Mouse (Mus musculus) layer of hippocampus, adult 8-10 months (tissue): Measurements from ENCODE around the gene Adamts7. TPM values are rescaled to one million over a fixed set of nuclear protein-coding genes. Genes with fewer than 3 reads are reported as not detected.

Experiments
- DNase-seq, 2 experiments: peaks; one replicate each; pipeline ENCODE4 v3.0.0; 2022; ENCODE audit warnings: low spot score in 2 of 2
- total RNA-seq, 4 experiments: library from RNA; stranded (reverse); gene quantifications; 2 replicates each; pipeline ENCODE4 v1.2.4; 2022

The Adamts7 gene
- under 1 TPM; 0.31 to 0.81 (median 0.42) TPM for total RNA-seq

DNA sequence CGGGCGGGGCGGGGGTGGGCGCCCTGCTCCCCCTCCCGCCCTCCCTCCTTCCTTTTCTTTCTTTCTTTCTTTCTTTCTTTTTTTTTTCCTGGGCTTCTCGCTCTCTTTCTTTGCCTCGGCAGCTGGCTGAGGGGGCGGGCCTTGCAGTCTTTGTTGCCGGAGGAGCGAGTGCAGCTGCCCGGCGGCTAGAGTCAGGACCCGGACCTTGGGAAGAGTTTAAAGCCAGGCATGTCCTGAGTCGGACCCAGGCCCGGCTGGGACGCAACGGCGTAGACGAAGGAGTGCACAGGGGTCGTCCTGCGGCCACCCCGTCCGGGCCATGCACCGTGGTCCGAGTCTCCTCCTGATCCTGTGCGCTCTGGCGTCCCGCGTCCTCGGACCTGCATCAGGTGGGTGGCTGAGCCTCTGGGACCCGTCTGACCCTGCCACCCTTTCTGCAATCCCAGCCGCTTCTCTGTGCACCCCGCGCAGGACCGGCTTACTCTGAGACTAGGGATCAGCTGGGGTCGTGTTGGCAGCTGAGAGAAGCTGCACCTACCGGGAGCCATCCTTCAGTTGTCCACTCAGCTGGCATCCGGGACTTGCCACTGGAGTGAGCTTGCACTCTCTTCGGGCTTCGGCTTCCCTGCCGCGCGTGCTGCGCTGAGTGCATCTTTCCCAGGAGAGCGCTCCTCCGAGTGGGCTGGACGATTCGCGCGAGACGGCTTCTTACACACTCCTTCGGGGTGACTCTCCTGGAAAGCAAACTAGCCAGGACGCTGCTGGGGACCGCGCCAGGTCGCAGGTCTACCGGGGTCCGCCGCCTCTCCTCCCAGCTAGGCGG is at the start of gene Adamts7:
Adamts7 (plus strand) TSS at position 144 of the 823 bp plus-strand sequence.
- no peak for DNase-seq

DNA sequence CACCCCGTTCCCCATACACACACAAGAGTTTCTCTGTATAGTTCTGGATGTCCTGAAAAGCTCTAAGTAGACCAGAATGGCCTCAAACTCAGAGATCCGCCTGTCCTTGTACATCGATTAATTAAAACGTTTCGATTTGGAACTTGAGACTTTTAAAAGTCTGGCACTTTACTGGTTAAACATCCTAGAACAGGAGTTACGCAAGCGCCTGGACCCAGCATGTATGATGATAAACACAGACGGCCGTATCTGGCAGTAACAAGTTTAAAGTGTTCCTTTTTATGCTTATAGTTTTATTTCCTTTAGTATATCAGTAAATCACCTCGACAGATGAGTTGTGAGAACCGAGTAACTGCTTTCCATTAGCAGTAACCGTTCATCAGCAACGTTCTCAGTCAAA is 49.7 kb upstream of the Adamts7 start:
- no peak for DNase-seq

DNA sequence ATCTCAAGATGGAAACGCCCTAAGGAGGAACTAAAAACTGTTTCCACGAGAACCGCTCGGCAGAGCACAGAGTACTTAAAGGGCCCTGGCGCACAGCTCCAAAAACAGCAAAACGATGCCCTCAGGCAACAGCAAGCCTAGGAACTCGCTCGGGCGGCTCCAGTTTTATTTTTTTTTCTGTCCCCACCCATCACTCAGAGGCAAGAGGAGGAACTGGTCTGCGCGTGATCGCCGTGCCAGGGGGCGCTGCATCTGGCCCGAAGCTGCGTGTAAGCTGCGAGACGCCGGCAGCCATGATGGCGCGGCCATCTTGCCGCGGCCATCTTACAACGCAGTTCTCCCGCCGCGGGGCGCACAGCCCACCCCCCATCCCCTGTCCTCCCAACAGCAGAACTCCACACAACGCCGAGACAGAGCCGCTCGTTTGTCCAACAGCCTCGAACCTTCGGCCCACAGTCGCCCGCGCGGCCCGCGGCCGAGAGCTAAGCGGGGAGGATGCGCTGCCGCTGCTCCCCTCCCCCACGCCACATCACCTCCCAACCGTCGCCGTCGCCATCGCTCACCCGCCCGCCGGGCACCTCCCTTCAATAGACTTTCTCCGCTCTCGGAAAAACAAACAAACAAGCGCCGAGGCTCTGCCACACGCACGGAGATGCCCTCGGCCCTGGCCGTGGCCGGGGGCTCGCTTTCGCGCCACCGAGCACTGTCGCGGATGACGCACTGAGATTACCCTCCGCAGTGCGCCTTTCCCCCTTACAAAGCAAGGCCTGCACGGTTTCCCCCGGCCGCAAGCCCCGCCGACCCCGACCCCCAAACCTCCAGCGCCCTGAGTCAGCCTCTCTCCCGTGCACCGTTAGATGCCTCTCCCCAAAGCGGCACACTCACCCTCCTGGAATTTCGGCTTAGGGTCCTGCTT is 49.0 kb upstream of the Adamts7 start:
- DNase-seq: peak; percentile 88 to 90

DNA sequence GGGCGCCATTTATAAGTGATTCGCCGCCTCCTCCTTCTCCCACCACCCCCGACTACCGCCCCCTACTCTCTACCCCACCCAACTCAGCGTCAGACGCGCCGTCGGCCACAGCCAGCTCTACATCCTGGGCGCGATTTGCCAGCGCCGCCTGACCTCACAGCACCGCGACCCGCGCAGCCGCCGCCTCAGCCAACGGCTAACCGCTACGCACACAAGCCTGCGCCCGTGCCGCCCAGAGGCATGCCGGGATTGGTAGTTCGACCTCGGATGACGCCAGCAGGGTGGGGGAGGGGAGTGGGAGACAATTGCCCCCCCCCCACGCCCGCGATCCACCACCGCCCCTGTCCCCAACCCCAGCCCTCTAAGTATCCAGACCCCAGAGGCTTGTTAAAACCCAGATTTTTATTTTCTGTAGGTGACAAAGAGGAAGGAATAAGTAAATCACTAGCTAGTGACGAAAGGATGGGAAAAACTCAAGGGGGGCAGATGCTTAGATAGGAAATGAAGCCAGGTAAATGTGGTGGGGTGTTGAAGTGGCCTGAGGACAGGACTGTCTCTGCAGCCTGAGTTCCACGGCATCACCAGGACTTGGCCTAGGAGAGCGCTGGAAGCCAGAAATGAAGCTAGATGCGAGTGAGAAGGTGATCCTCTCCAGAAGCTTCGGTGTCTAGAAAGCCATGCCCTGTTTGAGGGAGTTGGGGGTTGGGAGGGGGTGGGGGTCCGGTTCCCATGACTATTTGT is 48.1 kb upstream of the Adamts7 start, which contains the start of gene Morf4l1:
Morf4l1 (minus strand) TSS at position 208 of the 741 bp plus-strand sequence.
- peak; percentile 97 to 99 for DNase-seq

DNA sequence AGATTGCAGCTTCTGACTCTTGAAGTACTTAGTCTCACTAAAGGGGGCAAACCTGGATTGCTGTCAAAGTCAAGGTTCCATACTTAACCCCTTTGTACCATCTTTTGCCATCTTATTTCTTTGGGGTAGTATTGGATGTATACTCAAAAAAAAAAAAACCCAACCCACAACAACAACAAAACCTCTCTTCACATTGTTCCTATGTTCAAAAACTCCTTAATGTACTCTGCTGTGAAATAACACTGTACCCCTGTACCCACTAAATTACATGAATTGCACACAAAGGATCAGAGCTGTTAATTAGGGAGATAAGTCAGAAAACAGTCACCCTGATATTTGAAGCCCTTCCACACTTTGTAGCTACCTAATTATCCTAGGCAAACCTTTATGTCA is 47.6 kb upstream of the Adamts7 start:
- DNase-seq: no peak

DNA sequence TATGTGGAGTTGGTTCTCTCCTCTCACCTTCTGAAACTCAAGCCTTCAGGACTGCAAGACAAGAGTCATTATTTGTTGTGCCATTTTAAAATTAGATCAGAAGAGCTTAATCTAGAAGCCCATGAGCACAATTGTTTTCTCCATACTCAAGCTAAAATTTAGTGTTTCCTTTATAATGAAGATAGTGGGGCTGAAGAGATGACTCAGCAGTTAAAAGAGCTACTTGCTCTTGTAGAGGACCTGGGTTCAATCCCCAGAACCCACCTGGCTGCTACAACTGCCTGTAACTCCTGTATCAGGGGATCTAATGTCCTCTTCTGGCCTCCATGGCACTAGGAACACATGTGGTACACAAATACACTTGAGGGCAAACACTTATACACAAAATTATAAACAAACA is 45.6 kb upstream of the Adamts7 start:
- no peak for DNase-seq

DNA sequence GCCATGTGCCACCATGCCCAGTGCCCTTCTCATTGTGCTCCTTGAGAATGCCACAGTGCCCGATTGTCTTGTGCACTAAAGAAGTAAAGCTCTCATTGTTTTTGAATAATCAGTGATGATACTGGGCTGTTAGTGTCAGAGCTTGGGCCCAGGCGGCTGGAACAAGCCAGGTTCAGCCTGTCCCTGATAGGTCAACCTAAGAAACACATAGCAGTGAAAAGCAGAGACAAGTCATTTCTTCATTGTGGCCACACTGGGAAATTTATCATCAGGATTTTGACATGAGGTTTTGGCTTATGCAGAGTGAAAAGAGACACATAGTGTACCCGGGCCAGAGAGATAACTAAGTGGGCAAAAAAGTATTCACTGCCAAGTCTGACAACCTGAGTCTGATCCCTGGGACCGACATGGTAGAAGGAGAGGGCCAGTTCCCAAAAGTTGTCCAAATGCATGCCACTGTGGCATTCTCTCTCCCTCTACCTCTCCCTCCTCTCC is 40.6 kb upstream of the Adamts7 start:
- no peak for DNase-seq

DNA sequence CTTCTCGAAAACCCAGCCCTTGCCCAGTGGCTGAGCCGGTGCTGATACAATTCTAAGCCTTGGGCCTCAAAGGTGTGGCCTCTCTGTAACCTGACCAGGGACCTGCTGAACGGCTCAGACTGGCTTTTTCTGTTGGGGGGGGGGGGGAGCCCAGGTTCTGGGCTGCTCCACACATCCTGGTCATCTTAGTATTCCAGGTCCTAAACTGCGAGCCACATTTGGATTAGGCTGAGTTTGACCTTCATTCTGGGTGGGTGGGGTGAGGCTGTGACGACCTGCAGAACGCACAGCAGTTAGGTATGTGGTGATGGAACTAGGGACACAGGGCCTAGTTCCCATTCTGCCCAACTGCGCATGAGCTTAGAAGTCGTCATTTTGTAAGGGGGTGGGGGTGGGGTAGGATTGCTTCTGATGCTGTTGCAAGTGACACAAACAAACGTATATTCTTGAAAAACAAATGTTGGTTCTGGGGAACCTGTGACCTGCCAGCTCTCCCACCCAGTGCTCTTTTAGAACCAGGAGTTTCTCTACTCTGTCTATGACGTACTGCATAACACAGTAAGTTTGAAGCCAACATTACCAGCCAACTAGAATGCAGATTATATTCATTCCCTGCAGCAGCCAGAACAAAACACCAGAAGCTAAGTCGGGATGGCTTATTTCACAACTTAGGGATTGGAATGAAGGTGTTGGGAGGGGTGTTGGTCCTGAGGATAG is 38.6 kb upstream of the Adamts7 start:
- DNase-seq: no peak

DNA sequence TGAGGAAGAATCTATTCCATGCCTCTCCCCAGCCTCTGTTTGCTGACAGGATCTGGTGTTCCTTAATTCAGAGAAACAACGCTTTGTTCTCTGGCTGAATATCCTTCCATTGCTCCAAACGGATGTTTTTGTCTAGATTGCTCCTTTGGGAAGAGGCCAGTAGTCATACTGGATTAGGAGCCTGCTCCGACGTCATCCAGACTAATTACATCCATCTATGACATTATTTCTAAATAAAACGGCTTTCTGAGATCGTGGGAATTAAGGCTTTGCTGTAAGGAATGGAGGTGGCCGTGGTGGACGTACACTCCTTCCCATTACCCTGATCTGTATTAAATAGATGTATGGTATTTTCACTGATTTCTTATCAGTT is 38.0 kb upstream of the Adamts7 start:
- DNase-seq: no peak

DNA sequence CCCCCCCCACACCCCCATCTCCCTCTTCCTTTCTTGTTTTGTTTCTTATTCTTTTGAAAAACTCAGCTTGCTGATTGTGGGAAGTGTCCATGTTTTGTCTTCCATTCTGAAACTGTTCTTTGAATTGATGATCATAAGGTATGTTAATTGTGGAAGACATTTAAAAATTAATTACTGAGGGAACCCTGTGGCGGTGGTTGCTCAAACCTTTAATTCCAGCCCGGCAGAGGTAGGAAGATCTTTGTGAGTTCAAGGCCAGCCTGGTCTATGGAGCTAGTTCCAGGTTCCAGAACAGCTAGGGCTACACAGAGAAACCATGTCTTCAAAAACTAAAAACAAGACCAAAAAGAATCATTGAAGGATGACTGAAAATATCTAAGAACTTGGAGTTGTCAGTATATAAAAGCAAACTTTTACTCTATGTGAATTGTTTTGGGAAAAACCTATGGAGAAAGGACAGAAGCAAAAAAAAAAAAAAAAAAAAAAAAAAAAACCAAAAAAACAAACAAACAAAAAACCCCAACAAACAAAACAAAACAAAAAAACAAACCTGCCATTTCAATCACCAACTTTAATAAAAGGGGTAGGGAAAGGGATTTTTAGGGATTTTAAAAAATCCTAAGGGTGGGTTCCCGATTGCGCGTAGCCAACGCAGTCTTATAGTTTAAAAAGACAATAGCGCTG is 37.3 kb upstream of the Adamts7 start:
- DNase-seq: no peak

DNA sequence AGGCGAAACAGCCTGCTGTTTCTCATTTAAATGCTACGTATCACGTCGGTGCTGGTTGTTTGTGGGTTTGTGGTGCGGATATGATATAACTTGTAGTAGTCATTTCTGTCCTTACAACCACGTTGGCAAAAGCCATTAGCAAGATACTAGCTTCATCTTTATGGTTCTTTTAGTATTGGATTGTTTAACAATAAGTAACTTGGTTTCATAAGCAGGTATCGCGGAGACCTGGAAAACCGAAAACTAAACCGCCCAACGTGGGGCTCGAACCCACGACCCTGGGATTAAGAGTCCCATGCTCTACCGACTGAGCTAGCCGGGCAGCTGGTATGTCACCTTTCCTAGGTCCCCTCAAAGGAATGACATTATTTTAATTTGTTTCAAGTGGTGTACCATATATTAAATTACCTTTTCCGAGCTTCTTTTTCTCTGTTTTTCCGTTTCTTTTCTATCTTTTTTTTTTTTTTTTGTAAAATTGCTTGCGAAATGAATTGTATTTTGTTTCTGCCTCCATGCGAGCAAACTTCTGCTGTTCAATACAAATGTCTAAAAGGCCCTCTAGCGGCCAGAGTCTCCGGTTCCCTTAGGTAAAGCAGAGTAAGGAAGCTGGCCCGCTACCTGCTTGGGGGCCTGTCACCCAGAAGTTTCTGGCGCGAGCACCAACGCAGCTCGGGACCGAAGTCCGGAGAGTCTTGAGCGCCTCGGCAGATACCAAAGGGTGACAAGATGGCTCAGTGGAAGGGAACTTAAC is 36.4 kb upstream of the Adamts7 start:
- peak; percentile 56 to 74 for DNase-seq

DNA sequence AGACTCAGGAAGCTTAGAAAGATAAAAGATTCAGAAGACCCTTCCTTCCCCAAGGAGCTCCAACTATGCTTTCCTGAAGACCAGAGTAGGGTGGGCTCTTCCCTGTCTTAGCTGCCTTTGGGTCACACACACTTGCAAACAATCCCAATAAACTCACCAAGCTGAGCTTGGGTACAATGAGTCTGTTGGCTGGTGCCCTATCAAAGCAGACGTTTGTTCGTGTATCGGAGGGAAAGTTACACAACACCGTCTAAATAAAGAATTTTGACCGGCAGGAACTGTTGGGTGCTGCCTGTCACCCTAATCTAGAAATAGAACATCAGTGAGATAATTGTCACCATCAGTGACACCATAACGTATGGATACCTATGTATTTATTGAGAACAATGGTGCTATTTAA is 35.7 kb upstream of the Adamts7 start:
- no peak for DNase-seq

DNA sequence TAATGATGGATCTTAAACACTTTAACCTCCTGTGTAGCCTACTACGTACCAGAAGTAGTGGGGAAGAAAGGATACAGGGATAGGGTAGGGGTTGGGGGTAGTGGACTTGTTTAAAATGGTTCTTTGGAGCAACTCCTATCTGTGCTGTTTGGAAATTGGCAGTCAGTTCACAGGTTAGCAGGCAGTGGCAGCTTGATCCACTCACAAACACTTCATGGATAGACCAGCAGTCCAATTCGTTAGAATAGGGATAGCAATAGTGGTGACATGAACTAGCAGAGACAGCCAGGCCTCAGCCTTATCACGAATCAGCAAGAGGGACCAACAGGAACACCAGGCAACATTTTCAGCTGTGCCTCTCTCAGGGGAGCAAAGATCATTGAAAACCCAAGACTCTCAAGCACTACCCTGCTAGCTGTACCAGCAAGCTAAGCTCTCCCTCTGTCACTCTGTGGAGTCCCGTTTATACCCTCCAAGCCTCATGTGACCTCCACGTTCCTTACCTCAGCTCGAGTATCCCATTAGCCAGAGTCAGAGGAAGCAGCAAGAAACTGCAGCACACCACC is 34.1 kb upstream of the Adamts7 start:
- DNase-seq: no peak

DNA sequence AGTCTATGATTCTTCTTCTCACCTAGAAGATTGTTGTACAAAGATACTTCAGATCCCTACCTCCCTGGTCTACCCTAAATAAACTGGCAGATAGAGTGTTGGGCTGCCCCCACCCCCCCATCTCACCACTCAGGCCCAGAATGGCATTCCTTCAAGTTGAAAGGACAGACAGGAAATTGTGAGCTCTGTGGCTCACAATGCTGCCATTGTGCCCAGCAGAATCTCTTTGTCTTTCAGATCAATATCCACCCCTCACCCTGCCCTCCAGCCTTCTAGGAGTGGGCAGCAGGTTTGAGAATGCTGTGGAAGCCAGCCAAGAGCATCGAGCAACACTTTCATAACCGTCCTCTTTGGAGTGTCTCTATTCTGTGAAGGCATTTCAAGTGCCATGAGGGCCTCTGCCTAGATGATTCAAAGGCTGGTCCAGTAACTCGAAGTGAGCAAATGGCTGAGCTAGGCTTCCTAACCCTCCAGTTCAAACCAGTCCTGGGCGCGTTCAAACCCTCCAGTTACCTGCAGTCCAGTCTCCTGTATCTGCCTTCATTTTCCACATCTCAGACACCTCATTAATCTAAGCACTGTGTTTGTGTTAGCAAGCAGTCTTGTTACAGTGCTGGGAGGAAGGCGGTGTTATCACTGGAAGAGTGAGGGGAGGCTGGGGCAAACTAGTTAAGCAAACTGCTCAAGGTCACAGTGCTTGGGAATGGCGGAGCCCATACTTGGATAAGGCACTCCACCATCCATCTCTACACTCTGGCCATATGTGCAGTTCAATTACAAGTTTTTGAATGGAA is 29.1 kb upstream of the Adamts7 start:
- no peak for DNase-seq

DNA sequence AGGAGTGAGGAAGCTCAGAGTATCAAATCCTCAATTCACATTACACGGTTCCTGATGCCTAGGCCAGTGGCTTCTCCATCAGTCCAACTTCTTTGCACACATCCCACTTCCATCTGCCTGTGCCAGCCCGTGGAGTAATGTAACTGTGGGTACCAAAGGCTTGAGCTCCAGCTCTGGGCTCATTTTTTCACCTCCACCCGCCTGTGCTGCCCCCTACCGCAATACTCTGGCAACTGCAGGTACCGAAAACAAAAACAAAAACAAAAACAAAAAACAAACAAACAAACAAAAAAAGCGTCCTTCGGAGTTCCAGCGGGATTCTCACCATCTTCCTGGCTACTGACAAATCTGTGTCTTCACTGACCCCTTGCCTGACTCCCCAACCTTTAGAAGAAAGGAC is 27.4 kb upstream of the Adamts7 start:
- no peak for DNase-seq

DNA sequence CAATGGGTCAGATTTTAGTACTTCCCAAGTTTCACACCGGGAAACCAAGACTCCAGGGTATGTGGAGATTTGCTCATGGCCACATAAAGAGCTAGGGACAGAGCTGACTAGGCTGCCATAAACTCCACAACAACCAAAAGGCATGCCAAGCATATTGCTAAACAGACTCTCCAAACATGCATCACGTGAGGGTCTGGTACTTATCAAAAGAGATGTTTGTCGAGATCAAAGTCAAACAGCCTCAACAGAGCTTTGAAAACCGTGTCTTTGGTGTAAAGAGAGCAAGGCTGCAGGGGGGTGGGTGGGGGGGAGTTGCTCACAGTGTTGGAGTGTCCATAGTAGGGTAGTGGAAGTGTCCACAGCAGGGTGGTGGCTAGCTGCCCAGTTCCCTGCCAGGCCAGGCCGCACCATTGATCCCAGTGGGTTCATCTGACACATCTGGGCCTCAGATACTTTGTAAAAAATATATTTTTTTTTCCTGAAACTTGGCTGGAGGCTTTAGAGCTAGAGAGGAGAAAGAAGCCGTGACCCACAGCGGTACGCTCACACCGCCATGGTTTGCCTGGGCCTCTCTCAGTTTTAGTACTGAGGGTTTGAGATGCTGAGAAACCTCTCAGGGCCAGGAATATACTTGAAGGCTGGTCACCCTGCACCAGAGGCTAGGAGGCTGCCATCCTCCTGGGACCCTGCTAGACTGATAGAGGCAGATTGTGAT is 26.7 kb upstream of the Adamts7 start:
- no peak for DNase-seq

DNA sequence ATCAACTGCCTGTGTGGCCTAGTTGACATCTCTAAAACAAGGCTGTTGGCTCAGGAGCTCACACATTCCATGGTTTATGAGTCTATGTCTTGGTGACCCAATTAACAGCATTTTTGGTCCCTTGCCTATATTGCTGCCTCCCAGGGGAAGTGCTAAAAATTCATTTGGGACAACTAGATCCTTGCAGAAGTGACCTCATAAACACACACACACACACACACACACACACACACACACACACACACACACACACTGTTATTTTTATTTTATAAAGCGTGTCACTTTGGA is 26.2 kb upstream of the Adamts7 start:
- DNase-seq: no peak

DNA sequence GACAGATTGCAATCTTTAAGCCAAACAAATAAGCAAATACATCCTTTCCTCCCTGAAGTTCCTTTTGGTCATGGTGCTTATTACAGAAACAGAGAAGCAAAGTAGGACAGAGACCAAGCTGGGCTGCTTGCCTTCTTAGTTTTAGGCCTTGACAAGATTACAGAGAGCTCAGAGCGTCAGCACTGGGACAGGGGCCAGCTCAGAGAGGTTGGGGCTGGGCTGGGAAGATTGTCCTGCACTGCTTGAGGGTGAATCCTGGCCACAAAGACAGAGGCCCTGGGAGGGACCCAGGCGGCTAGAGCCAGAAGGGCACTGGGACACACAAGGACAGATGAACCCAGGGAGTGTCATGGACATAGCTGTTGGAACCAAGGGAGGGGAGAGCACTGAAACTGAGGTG is 17.1 kb upstream of the Adamts7 start:
- DNase-seq: no peak
